Mouse (Mus musculus): ENCODE data around the gene Cadm3. TPM values are rescaled to one million over a fixed set of nuclear protein-coding genes. Genes with fewer than 3 reads are reported as not detected.

Cadm3 gene
- total and polyA plus RNA-seq, 3 experiments, result not detected

GRCm38 (mm10) chr1:173374020-173374419, 6.5 kb upstream of the Cadm3 start:
- in situ Hi-C loops (cut with MboI; ENCODE audit: low pct_ligation_motif_present, low pct_unique_long_range_greater_than_20kb, low sequenced_read_pairs), result no loop called here

GRCm38 (mm10) chr1:173371586-173371985, 4.1 kb upstream of the Cadm3 start:
- Histone ChIP-seq H3K4me1 (ENCODE audit: control insufficient read depth in 1 of 2, insufficient read depth in 2 of 2) (peaks cover 0 to 1% of the 10 kb centered on the region in 2 experiments; a peak in 2 of 4 replicates), H3K27ac (ENCODE audit: insufficient read depth, low read depth) (no peak overlapping the region), H3K4me3 (replicated peaks in 1 of 3; ENCODE audit: low read depth in 2 of 3, low read length in 2 of 3, poor library complexity in 1 of 3) (no peak overlapping the region), H3K4me2 (ENCODE audit: insufficient read depth, low read depth, poor library complexity, severe bottlenecking) (no peak overlapping the region), H3K9me3 (replicated peaks; ENCODE audit: low read length) (no peaks in the 10 kb centered on the region), H3K79me2 (replicated peaks; ENCODE audit: control insufficient read depth, extremely low read depth, insufficient read depth, poor library complexity, severe bottlenecking) (no peaks in the 10 kb centered on the region), H3K27me3 (replicated peaks) (peaks cover 27% of the 10 kb centered on the region), H3K9ac (ENCODE audit: insufficient read depth, low read depth) (no peak overlapping the region), H3K36me3 (replicated peaks in 1 of 2; ENCODE audit: control insufficient read depth in 1 of 2, insufficient read depth in 1 of 2, low read length in 1 of 2) (no peaks in the 10 kb centered on the region)
- no peak for DNase-seq (ENCODE audit: extremely low read depth)
- in situ Hi-C loops (cut with MboI; ENCODE audit: low pct_ligation_motif_present, low pct_unique_long_range_greater_than_20kb, low sequenced_read_pairs), result no loop called here
- TF ChIP-seq NELFE (IDR thresholded peaks at IDR 0.05; ENCODE audit: low read depth, low read length), result no peak
- no peak for TF ChIP-seq TBP (conservative IDR thresholded peaks at IDR 0.05; ENCODE audit: low read depth, low read length)
- TF ChIP-seq SMC3 (IDR thresholded peaks at IDR 0.05; ENCODE audit: low read depth, low read length), result no peak
- TF ChIP-seq RAD21 (IDR thresholded peaks at IDR 0.05; ENCODE audit: low read depth, low read length), result no peak
- TF ChIP-seq MEF2A (IDR thresholded peaks at IDR 0.05; ENCODE audit: borderline replicate concordance, low read depth, low read length), result no peak
- TF ChIP-seq MAFK (IDR thresholded peaks at IDR 0.05; ENCODE audit: insufficient replicate concordance, low read length), result no peak
- TF ChIP-seq MAX (IDR thresholded peaks at IDR 0.05; ENCODE audit: low read length), result no peak
- no peak for TF ChIP-seq KAT2A (IDR thresholded peaks at IDR 0.05; ENCODE audit: insufficient replicate concordance, low read length)
- no peak for TF ChIP-seq ELF1 (IDR thresholded peaks at IDR 0.05; ENCODE audit: low read depth, low read length)
- TF ChIP-seq ZNF384 (IDR thresholded peaks at IDR 0.05; ENCODE audit: low read depth, low read length), result no peak
- TF ChIP-seq E2F4 (IDR thresholded peaks at IDR 0.05; ENCODE audit: insufficient replicate concordance, low read depth, low read length), result no peak
- TF ChIP-seq JUND (conservative IDR thresholded peaks at IDR 0.05; ENCODE audit: low read depth, low read length), result no peak
- no peak for TF ChIP-seq BHLHE40 (IDR thresholded peaks at IDR 0.05; ENCODE audit: low read depth, low read length)
- no peak for TF ChIP-seq MAZ (IDR thresholded peaks at IDR 0.05; ENCODE audit: low read depth, low read length)
- no peak for TF ChIP-seq MXI1 (IDR thresholded peaks at IDR 0.05; ENCODE audit: low read depth, low read length)
- TF ChIP-seq ZKSCAN1 (IDR thresholded peaks at IDR 0.05; ENCODE audit: borderline replicate concordance, low read depth, low read length), result no peak
- dilution Hi-C loops (cut with MboI; ENCODE audit: extremely low pct_ligation_motif_present, extremely low pct_unique_long_range_greater_than_20kb, low sequenced_read_pairs), result no loop called here

More at GRCm38 (mm10) chr1:173374020-173374419, 6.5 kb upstream of the Cadm3 start:
- no peaks in the 10 kb centered on the region for H3K79me2 ChIP-seq (replicated peaks; ENCODE audit: control insufficient read depth, extremely low read depth, insufficient read depth, poor library complexity, severe bottlenecking)
- no peaks in the 10 kb centered on the region for H3K9me3 ChIP-seq (replicated peaks; ENCODE audit: low read length)
- no peak overlapping the region for H3K27ac ChIP-seq (ENCODE audit: insufficient read depth, low read depth)
- no peak overlapping the region for H3K4me2 ChIP-seq (ENCODE audit: insufficient read depth, low read depth, poor library complexity, severe bottlenecking)
- H3K4me1 ChIP-seq (ENCODE audit: control insufficient read depth in 1 of 2, insufficient read depth in 2 of 2), result no peaks in the 10 kb centered on the region
- TF ChIP-seq JUND (conservative IDR thresholded peaks at IDR 0.05; ENCODE audit: low read depth, low read length) (no peak), ZC3H11A (IDR thresholded peaks at IDR 0.05; ENCODE audit: low read depth, low read length) (no peak), TBP (conservative IDR thresholded peaks at IDR 0.05; ENCODE audit: low read depth, low read length) (no peak), MAZ (IDR thresholded peaks at IDR 0.05; ENCODE audit: low read depth, low read length) (no peak), ETS1 (conservative IDR thresholded peaks at IDR 0.05; ENCODE audit: low read depth, low read length) (no peak), ZNF384 (IDR thresholded peaks at IDR 0.05; ENCODE audit: low read depth, low read length) (no peak), CHD2 (IDR thresholded peaks at IDR 0.05; ENCODE audit: low read length) (no peak), MAX (IDR thresholded peaks at IDR 0.05; ENCODE audit: low read length) (no peak), KAT2A (IDR thresholded peaks at IDR 0.05; ENCODE audit: insufficient replicate concordance, low read length) (no peak), MYC (IDR thresholded peaks at IDR 0.05; ENCODE audit: low read depth, low read length) (no peak), UBTF (IDR thresholded peaks at IDR 0.05; ENCODE audit: low read depth, low read length) (no peak), HCFC1 (IDR thresholded peaks at IDR 0.05; ENCODE audit: low read depth, low read length) (no peak), RAD21 (IDR thresholded peaks at IDR 0.05; ENCODE audit: low read depth, low read length) (no peak), E2F4 (IDR thresholded peaks at IDR 0.05; ENCODE audit: insufficient replicate concordance, low read depth, low read length) (no peak), MEF2A (IDR thresholded peaks at IDR 0.05; ENCODE audit: borderline replicate concordance, low read depth, low read length) (no peak), BHLHE40 (IDR thresholded peaks at IDR 0.05; ENCODE audit: low read depth, low read length) (no peak), NELFE (IDR thresholded peaks at IDR 0.05; ENCODE audit: low read depth, low read length) (no peak), CHD1 (IDR thresholded peaks at IDR 0.05; ENCODE audit: low read depth, low read length) (no peak)
- no peak for DNase-seq (ENCODE audit: extremely low read depth)
- H3K27me3 ChIP-seq (replicated peaks), result peaks cover 11% of the 10 kb centered on the region
- no peak overlapping the region for H3K9ac ChIP-seq (ENCODE audit: insufficient read depth, low read depth)
- H3K36me3 ChIP-seq (replicated peaks in 1 of 2; ENCODE audit: control insufficient read depth in 1 of 2, insufficient read depth in 1 of 2, low read length in 1 of 2), result no peaks in the 10 kb centered on the region
- no peak overlapping the region for H3K4me3 ChIP-seq (replicated peaks in 1 of 3; ENCODE audit: low read depth in 2 of 3, low read length in 2 of 3, poor library complexity in 1 of 3)
- dilution Hi-C loops (cut with MboI; ENCODE audit: extremely low pct_ligation_motif_present, extremely low pct_unique_long_range_greater_than_20kb, low sequenced_read_pairs), result no loop called here
